Mouse (Mus musculus) T-cell, adult 2 months (primary cell): ENCODE data around the gene Galk1.
"Not testable (repeated sequence)": the region's sequence is repeated elsewhere in the genome, so short reads cannot be mapped to it uniquely, and the experiment has no call there.

Experiments used
- DNase-seq: peaks from one replicate; pipeline ENCODE4 v3.0.0; 2022; ENCODE audit warnings: low spot score

Gene Galk1

DNA sequence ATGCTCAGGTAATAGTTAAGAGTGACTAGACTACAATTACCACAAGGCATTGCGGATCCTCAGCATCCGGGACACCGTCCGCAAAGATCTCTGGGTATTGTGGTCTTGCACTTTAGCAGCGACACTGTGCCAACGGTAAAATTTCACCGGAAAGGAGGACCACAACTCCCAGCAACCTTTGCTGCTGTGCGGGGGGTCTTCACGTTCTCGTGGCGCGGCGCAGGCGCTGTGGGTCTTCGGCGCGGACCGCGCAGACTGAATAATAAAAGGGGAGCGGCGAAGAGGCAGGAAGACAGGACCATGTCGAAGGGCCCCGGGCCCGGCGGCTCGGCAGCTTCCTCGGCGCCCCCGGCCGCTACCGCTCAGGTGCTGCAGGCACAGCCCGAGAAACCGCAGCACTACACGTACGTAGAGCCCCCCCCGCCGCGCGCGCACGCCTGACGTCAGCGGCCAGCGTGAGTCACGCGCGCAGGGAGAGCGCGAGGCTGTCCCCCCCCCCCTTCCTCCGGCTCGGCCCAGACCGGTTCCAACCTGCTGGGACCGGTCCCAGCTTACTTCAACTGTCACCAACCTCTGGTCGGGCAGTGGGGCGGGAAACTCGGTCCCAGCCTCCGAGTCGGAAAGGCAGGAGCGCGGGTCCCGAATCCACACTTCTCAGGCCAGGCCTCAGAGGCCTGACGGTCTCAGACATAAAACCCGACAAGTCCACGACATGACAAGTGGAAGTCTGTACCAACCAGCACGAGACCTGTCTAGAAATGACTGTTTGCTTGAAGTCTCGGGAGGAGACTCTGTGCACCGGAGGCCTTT, 17.8 kb upstream of the Galk1 start, which contains the start of gene Unk:
Gene Unk, plus strand, starts transcription at position 235 of the 810 bp plus-strand sequence.
- peak; percentile 97 for DNase-seq

DNA sequence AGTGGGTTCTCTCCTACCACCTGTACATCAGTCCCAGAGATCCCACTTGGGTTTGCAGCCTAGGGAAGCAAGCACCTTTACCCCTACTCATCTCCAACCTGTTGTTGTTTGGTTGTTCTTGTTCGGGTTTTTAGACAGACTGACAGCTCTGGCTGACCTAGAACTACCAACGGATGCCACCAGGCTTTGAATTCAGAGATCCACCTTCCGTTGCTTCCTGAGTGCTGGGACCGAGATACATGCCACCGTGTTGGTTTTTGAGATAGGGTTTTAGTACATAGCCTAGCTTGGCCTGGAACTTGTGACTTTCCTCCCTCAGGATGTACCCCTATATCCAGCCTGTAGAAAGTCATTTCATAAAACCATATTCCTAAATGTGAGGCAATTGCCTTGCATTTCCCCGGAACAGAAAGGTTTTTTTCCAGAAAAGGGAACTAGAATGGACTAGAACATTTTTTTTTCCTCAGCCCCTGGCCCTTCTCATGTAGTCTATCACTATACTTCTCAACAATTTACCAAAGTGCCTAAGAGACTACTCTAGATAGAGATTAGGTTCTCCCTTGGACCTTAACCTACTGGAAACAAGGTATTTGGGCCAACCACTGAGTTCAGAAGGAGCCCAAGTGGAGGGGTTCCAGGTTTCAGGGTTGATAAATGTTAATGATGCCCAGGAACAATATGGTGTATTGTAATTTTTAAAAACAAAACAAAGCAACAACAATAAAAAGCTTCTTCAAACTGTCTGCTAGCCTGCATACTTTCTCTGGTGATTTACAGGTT, 16.8 kb upstream of the Galk1 start:
- DNase-seq: no peak

DNA sequence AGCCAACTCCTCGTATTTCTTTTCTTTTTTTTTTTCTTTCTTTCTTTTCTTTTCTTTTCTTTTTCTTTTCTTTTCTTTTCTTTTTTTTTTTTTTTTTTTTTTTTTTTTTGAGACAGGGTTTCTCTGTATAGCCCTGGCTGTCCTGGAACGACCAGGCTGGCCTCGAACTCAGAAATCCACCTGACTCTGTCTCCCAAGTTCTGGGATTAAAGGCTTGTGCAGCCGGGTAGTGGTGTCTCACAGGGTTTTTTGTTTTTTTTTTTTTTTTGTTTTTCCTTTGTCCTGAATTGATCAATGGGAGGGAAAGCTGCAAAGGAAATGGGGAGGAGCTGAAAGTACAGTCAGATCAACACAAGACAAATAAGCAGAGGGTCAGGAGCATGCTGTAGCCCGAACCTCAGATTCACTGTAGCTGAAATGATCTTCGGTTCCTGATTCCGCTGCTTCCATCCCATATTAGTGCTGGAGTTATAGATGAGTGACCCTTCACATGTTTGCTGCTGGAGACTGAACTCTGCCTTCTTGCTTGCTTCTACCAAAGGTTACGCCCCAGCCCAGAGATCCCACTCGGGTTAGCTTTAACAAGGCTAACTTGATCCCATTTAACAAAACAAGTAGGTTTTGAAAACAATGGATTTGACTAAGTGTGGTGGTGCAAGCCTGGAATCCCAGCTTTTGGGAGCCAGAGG, 15.8 kb upstream of the Galk1 start:
- no peak for DNase-seq

- DNase-seq: no peak
Measured at GRCm38 (mm10) chr11:116027756-116028155, 15.2 kb upstream of the Galk1 start, which contains the start of gene H3f3b. Gene H3f3b, minus strand, starts transcription at chr11:116027962.

DNA sequence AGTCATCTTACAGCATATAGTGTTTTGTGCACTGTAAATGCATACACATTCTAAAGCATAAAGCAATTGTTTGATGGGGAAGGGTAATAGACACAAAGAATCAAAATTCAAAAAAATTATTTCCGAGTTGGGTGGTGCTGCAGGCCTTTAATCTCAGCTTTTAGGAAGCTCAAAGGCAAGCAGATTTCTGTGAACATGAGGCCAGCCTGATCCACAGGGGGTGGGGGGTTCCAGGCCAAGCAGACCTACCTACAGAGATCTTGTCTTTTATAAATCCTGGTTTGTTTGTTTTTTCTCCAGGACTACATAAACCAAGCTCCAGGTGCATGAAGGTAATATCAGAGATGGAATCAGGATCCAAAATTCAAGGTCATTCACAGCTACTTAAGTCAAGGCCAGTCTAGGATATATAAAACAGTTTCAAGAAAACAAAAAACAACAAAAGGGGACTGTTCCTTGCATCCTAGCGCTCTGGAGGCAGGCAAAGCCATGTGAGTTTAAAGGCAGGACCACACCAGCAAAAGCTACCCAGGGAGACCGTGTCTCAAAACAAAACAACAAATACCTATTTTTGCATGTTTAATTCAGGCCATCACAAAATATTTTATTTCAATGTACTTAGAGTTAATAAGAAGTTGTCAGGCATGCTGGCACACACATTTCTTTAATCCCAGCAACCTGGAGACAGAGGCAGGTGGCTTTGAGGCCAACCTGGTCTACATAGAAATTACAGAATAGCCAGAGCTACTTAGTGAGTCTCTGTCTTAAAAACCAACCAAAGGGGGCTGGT, 12.7 kb upstream of the Galk1 start:
- DNase-seq: no peak

GRCm38 (mm10) chr11:116024356-116024808, 11.9 kb upstream of the Galk1 start:
- peak; percentile 98 for DNase-seq

DNA sequence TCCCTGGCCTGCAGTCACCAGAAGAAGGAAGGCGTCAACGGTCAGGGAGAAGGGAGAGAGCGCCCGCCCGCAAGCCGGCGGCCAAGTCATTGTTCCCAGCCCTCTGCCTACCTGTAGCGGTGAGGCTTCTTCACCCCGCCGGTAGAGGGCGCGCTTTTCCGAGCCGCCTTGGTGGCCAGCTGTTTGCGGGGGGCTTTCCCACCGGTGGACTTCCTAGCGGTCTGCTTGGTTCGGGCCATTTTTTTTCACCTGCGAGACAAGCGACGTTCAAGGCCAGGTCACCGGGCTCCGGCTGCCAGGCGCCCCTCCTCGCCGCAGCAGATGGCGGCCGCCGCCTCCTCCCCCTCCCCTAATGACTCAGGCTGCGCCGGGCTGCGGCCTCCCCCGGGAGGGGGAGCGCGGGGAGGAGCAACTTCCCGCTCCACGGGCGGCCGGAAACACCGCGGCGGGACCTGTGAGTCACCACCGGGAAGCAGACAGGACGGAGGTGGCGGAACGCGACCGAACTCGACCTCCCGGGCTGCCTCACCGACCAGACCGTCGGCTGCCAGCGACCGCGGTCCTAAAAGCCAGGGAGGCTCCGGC, 11.3 kb upstream of the Galk1 start:
- DNase-seq: no peak

- DNase-seq: not testable (repeated sequence)
Measured at GRCm38 (mm10) chr11:116023074-116023770, 10.7 kb upstream of the Galk1 start.

DNA sequence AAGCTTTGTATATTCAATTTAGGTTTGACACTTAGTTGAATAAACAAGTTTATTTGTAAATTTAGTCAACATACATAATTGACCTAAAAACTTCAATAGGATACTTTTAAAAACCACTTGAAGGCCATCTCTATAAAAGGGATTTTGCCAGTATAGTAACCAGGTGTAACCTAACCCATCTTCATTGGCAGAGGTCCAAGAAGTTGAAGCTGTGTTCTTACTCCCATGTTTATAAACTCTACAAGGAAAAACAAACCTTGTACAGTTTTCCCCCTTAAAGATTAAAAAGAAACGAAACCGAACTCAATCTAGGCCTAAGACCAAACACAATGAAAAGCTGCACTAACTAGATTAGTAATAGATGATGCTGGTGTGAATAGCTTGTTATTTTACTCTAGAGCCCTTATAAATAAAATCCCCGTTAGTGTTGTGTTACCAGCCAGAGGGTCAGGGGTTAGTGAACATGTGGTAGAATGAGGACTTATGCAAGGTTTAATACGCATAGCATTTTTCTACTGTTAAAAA, 9.8 kb upstream of the Galk1 start:
- no peak for DNase-seq

DNA sequence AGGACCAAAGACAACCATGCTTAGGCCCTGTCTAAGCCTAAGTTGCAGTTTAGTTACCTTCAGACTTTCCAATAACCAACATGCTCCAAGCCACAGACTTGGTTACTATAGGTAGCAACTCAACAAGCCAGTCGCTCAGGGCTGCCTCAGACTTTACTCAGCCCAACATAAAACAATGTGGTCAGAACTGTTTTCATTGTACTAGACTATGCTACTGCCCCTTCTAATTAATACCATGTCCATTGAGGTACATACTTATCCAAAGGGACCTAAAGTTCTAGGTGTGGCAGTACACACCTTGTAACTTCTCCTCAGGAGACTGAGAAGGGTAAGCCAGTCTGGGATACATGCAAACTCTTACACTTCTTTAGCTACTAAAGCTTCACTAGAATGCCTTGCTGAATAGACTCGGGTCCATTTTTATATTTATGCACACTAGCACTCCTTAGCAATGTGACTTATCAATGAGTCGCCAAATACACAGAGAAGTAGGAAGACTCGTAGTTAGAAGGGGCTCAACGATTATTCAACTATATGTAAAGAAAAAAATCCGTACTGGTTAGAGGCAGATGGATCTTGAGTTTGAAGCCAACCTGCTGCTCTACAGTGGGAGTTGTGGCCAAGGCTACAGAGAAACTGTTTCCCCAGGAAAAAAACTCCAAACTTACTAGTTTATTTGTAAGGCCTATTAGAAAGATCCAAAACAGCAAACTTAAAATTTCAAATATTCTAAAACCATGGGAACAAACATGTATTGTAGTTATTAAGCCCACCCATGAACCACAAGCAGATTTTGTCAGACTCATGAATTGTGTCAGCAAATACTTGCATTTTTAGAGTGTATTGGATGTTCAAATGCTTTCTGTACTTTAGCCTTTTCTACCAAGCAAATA, 9.1 kb upstream of the Galk1 start:
- DNase-seq: no peak

DNA sequence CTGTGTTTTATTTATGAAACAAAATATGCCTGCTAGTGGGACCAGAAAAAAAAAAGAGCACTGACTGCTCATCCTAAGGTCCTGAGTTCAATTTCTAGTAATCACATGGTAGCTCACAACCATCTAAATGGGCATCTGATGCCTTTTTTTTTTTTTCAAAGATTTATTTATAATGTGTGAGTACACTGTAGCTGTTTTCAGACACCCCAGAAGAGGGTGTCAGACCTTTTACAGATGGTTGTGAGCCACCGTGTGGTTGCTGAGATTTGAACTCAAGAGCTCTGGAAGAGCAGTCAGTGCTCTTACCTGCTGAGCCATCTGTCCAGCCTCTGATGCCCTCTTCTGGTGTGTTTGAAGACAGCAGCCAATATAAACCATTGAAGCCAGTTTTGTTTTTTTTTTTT, 8.0 kb upstream of the Galk1 start:
- peak; percentile 70 for DNase-seq

GRCm38 (mm10) chr11:116019976-116020411, 7.5 kb upstream of the Galk1 start:
- DNase-seq: peak; percentile 27

- DNase-seq: no peak
Measured at GRCm38 (mm10) chr11:116019360-116019791, 6.9 kb upstream of the Galk1 start.

DNA sequence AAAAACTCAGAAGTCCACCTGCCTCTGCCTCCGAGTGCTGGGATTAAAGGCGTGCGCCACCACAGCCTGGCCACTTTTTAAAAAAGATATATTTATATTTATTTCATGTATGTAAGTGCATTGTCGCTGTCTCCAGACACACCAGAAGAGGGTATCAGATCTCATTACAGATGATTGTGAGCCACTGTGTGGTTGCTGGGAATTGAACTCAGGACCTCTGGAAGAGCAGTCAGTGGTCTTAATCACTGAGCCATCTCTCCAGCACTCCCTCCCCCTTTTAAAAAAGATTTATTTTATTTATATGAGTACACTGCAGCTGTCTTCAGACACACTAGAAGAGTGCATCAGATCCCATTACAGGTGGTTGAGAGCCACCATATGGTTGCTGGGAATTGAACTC, 6.3 kb upstream of the Galk1 start:
- DNase-seq: not testable (repeated sequence)

GRCm38 (mm10) chr11:116018106-116018505, 5.6 kb upstream of the Galk1 start:
- no peak for DNase-seq

- DNase-seq: no peak
Measured at GRCm38 (mm10) chr11:116014821-116015220, 2.3 kb upstream of the Galk1 start.

DNA sequence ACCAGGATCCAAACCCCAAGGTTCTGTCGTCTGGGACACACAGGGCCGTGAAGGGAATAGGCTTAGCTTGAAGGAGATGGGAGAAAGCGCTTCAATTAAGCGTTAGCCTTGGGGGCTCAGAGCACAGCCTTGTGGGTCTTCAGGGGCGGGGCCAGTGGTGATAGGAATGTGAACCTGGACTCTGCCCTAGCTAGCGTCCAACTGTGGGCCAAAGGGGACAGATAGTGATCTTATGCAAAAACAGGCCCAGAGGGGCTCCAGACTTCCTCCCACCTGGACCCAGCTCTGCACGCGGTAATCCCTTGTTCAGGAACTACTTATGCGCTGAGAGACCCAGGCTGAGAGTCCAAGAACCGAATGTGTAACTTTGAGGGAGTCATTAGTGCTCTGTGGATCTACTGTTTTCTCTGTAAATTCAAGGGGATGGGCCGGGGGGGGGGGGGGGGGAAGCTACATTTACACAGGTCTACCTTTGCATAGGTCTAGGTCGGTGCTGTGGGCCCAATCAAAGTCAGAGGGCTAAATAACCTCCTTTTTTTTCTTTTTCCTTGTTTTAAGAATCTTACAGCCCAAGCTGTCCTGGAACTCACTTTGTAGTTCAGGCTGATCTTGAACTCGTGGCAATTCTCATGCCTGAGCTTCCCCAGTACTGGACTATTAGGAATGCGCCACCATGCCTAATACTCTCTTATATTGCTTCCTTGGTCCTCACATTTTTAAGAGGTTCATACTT, 824 bp downstream of the Galk1 start:
- DNase-seq: no peak

DNA sequence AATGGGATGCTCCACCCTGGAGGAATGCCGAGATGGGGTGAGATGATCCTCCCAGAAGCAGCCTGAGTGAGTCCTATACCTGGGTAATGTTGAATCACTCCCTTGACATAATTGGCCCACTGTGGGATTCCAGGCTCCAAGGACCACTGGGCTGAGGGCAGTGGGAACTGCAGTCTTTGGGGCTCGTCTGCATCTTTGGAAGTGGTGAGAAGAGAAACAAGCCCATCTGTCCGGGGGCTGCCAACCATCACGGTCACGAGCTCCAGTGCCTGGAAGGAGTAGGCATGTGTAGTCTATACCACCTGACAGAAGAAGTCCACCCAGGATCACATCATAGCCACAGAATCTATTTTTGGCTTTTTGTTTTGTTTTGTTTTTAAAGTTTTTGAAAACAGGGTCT, 1.6 kb downstream of the Galk1 start:
- DNase-seq: no peak
